Mouse (Mus musculus) cerebellum, postnatal 10 days (tissue): ENCODE measurements around the gene Pdcd10.

Source experiments
- DNase-seq, 2 experiments: peaks; one replicate each; pipeline ENCODE4 v3.0.0; 2021; ENCODE audit warnings: mixed read lengths in 2 of 2

Gene Pdcd10

GRCm38 (mm10) chr3:75468154-75468553, 88.5 kb downstream of the Pdcd10 start:
- DNase-seq = no peak
